Mouse (Mus musculus): Measurements from ENCODE around the gene Laptm4a.

DNA sequence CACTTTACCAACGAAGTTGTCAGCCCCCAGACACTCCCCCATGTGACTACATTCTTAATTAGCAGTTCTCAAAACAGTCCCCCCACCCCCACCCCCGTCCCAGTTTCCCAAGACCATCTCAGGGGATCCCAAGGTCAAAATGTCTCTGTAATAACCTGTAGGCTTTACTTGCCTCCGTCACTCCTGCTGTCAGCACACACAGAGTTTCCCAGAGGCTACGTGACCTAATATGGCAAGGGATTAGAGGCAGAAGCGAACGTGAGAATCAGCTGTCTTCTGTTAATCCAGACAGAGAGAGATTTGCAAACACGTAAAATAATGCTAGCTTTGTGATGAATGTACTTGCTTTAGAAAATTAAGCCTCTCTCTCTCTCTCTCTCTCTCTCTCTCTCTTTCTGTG is 33.0 kb upstream of the Laptm4a start:
- TF ChIP-seq POLR2A (IDR thresholded peaks at IDR 0.05; ENCODE audit: borderline replicate concordance, extremely low read depth, low read depth, low read length) (no peak), CTCF (IDR thresholded peaks at IDR 0.05; ENCODE audit: insufficient read depth, low read length) (no peak)

Data from lung, adult 2 months (tissue).